Mouse (Mus musculus) erythroblast, embryonic 14.5 days (primary cell): ENCODE measurements around the gene Rnf213.

Experiments
- GATA1 ChIP-seq: IDR thresholded peaks from 2 replicates; pipeline ENCODE4 v1.6.1; 2012; ENCODE audit warnings: low read length, inconsistent platforms, mixed read lengths
- TAL1 ChIP-seq: IDR thresholded peaks from 3 replicates; pipeline ENCODE4 v1.6.1; 2012; ENCODE audit warnings: low read length, inconsistent platforms, mixed read lengths

DNA sequence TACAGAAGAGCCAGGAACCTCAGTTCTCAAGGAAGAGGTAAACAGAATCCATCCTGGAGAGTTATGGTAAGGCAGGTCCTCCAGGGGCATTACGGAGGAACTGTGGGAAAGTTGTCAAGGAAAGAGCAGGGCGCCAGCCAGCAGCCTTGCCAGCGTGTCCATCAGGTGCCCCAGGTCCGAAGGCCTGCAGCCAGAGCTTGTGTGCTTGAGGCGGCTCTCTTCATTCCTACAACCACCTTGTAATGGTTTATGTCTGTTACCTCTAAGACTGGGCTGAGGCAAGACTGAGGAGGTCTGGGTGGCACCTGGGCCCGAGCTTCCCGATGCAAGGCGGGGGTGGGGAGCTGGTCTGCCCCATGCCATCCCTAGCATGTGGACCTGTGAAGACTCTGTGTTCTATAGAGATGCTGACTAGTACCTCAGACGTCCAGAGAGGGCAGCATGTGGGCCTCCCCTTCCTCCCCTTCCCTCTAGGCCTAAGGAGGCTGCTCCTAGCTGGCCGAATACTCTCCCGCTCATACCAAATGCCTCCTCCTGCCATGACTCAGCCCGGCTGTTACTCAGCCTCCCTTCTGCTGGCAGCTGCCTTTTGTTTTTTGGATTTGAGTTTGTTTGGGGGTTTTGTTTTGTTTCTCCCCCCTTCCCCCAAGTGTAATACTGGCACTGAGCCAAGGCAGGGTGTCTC lies 123.9 kb downstream of the Rnf213 start:
- no peak for TF ChIP-seq GATA1
- no peak for TF ChIP-seq TAL1
